Mouse (Mus musculus) hindbrain, postnatal 0 days (tissue): ENCODE results near the gene Cct3. TPM values are rescaled to one million over a fixed set of nuclear protein-coding genes. Genes with fewer than 3 reads are reported as not detected.

ENCODE experiments used
- ATAC-seq: fragments of 200-750 bp; cut with Nextera tagmentation; 2 replicates; pipeline ENCODE4 v1.8.0; 2017; ENCODE audit warnings: mild to moderate bottlenecking, moderate TSS enrichment, moderate library complexity
- DNase-seq: peaks from one replicate; pipeline ENCODE4 v3.0.0-alpha.2; 2015; ENCODE audit warnings: low spot score
- H3K27ac ChIP-seq: fragments of 300-500 bp; sonication (generic); 2 replicates; pipeline ENCODE4 v1.5.1; 2014; ENCODE audit warnings: mild to moderate bottlenecking
- H3K27me3 ChIP-seq: fragments of 300-500 bp; sonication (generic); 2 replicates; pipeline ENCODE4 v1.6.1; 2014; ENCODE audit warnings: low read length, mixed read lengths; ENCODE audit not compliant: insufficient read depth
- H3K36me3 ChIP-seq: fragments of 300-500 bp; sonication (generic); 2 replicates; pipeline ENCODE4 v1.6.1; 2014; ENCODE audit warnings: low read length, mixed read lengths; ENCODE audit not compliant: insufficient read depth
- H3K4me1 ChIP-seq: fragments of 300-500 bp; sonication (generic); 2 replicates; pipeline ENCODE4 v1.6.1; 2014; ENCODE audit warnings: antibody characterized with exemption, low read length, mixed read lengths; ENCODE audit not compliant: insufficient read depth
- H3K4me2 ChIP-seq: fragments of 300-500 bp; sonication (generic); 2 replicates; pipeline ENCODE4 v1.6.1; 2014; ENCODE audit warnings: low read depth, mild to moderate bottlenecking, low read length, moderate library complexity, mixed read lengths
- H3K4me3 ChIP-seq: fragments of 300-500 bp; sonication (generic); 2 replicates; pipeline ENCODE4 v1.5.1; 2014; ENCODE audit warnings: low read length
- H3K9ac ChIP-seq: fragments of 300-500 bp; sonication (generic); replicated peaks from 2 replicates; pipeline ENCODE4 v1.6.1; 2014; ENCODE audit warnings: mild to moderate bottlenecking, low read length, moderate library complexity, mixed read lengths
- H3K9me3 ChIP-seq: fragments of 300-500 bp; sonication (generic); 2 replicates; pipeline ENCODE4 v1.6.1; 2016; ENCODE audit warnings: low read length, mixed read lengths
- CTCF ChIP-seq: IDR thresholded peaks from 2 replicates; pipeline ENCODE4 v1.5.1; 2016; ENCODE audit warnings: antibody characterized with exemption, control low read depth, low read depth
- WGBS: fragments of 180-500 bp; shearing (Covaris S2); extraction: QIAGEN DNeasy Blood & Tissue Kit; methylation state at CpG from one replicate; pipeline ENCODE4 v1.1.7; 2014; 5-methylcytosine and 5-hydroxymethylcytosine counted together
- polyA plus RNA-seq: library from polyadenylated mRNA; unstranded; fragments of >200 nt; fragmentation: Nextera tagmentation; extraction: Ambion mirVana; gene quantifications from 2 replicates; pipeline ENCODE4 v1.2.1, GENCODE M21; 2015
- total RNA-seq: library from RNA; depleted of rRNA; stranded (reverse); fragments of >200 nt; gene quantifications from 2 replicates; pipeline ENCODE4 v1.2.3, GENCODE M21; 2014

The Cct3 gene
- total and polyA plus RNA-seq, 2 experiments from 2014 or later: 231 to 401 TPM

- H3K4me1 ChIP-seq: peaks cover 10% of the 10 kb centered on the region; the same call in 1 of the 2 replicates
- H3K36me3 ChIP-seq: no peaks in the 10 kb centered on the region
- TF ChIP-seq CTCF: no peak
- peak within 1 kb of the TSS; percentile 77 for H3K4me2 ChIP-seq
- peak within 1 kb of the TSS; percentile 81 for H3K4me3 ChIP-seq
- DNase-seq: peak; percentile 97
- ATAC-seq: peak; percentile 97
- H3K9me3 ChIP-seq: no peaks in the 10 kb centered on the region
- H3K27ac ChIP-seq: peak within 1 kb of the TSS; percentile 92
- 1% methylated on average over 56 of the region's 66 CpGs for WGBS
- peak within 1 kb of the TSS; percentile 85 for H3K9ac ChIP-seq
- no peaks in the 10 kb centered on the region for H3K27me3 ChIP-seq
These were observed 39.4 kb downstream of the Cct3 start, which contains the start of the genes Tmem79 and Smg5 for GRCm38 (mm10) chr3:88336058-88337013. Gene Tmem79, minus strand, starts transcription at chr3:88336148. Gene Smg5, plus strand, starts transcription at chr3:88336260.

- no peaks in the 10 kb centered on the region for H3K9me3 ChIP-seq
- no peak overlapping the region for H3K27ac ChIP-seq
- no peaks in the 10 kb centered on the region for H3K27me3 ChIP-seq
- peaks cover 10% of the 10 kb centered on the region; the same call in 1 of the 2 replicates for H3K4me1 ChIP-seq
- DNase-seq (no peak), ATAC-seq (no peak)
- TF ChIP-seq CTCF: no peak
- peaks cover 9% of the 10 kb centered on the region; the same call in 1 of the 2 replicates for H3K36me3 ChIP-seq
- H3K4me2 ChIP-seq: peak overlapping the region; percentile 77
- H3K4me3 ChIP-seq: peak overlapping the region; percentile 81; the same call in 1 of the 2 replicates
- 80% methylated on average over 11 of the region's 11 CpGs for WGBS
- 0 out of 2 replicates have a peak overlapping the region, but pooled peaks have one; percentile 17 for H3K9ac ChIP-seq
These were observed 40.6 kb downstream of the Cct3 start for GRCm38 (mm10) chr3:88337367-88338020.

- no peak overlapping the region for H3K4me3 ChIP-seq
- ATAC-seq: no peak
- no peak overlapping the region for H3K9ac ChIP-seq
- H3K36me3 ChIP-seq: peaks cover 18% of the 10 kb centered on the region
- H3K27me3 ChIP-seq: no peaks in the 10 kb centered on the region
- no peak for TF ChIP-seq CTCF
- no peak overlapping the region for H3K27ac ChIP-seq
- H3K9me3 ChIP-seq: no peaks in the 10 kb centered on the region
- DNase-seq: no peak
- H3K4me2 ChIP-seq: no peak overlapping the region
- peaks cover 10% of the 10 kb centered on the region; the same call in 1 of the 2 replicates for H3K4me1 ChIP-seq
- 93% methylated on average over 7 of the region's 7 CpGs for WGBS
These were observed 41.4 kb downstream of the Cct3 start for GRCm38 (mm10) chr3:88338316-88338715.

- WGBS: 73% methylated on average over 3 of the region's 3 CpGs
- H3K4me2 ChIP-seq: no peak overlapping the region
- TF ChIP-seq CTCF: no peak
- ATAC-seq (no peak), DNase-seq (no peak)
- no peak overlapping the region for H3K9ac ChIP-seq
- H3K27me3 ChIP-seq: no peaks in the 10 kb centered on the region
- H3K9me3 ChIP-seq: no peaks in the 10 kb centered on the region
- H3K4me3 ChIP-seq: no peak overlapping the region
- no peak overlapping the region for H3K27ac ChIP-seq
- peaks cover 24% of the 10 kb centered on the region for H3K36me3 ChIP-seq
- H3K4me1 ChIP-seq: peaks cover 10% of the 10 kb centered on the region; the same call in 1 of the 2 replicates
These were observed 42.1 kb downstream of the Cct3 start for GRCm38 (mm10) chr3:88339006-88339405.

GRCm38 (mm10) chr3:88350732-88351131 lies 53.8 kb downstream of the Cct3 start:
- Histone ChIP-seq H3K4me2 (no peak overlapping the region), H3K36me3 (peaks cover 98% of the 10 kb centered on the region), H3K9me3 (no peaks in the 10 kb centered on the region), H3K9ac (no peak overlapping the region), H3K4me3 (no peak overlapping the region), H3K27me3 (no peaks in the 10 kb centered on the region), H3K27ac (no peak overlapping the region), H3K4me1 (no peaks in the 10 kb centered on the region)
- no peak for ATAC-seq
- WGBS: 95% methylated on average over 13 of the region's 13 CpGs
- TF ChIP-seq CTCF: no peak
- DNase-seq: no peak

- Histone ChIP-seq H3K4me1 (no peaks in the 10 kb centered on the region), H3K27me3 (no peaks in the 10 kb centered on the region), H3K27ac (no peak overlapping the region), H3K36me3 (peaks cover 95% of the 10 kb centered on the region), H3K9me3 (no peaks in the 10 kb centered on the region), H3K4me2 (no peak overlapping the region), H3K9ac (no peak overlapping the region), H3K4me3 (no peak overlapping the region)
- TF ChIP-seq CTCF: no peak
- DNase-seq: no peak
- ATAC-seq: no peak
- 84% methylated on average over 9 of the region's 9 CpGs for WGBS
These were observed 56.0 kb downstream of the Cct3 start for GRCm38 (mm10) chr3:88352907-88353306.
